Mouse (Mus musculus): ENCODE measurements around the gene Pgm5.

GRCm38 (mm10) chr19:24667527-24667926 lies 194.1 kb downstream of the Pgm5 start:
- no peak for TF ChIP-seq CTCF (IDR thresholded peaks at IDR 0.05; ENCODE audit: insufficient read depth, low read length)
- TF ChIP-seq POLR2A (IDR thresholded peaks at IDR 0.05; ENCODE audit: borderline replicate concordance, extremely low read depth, low read depth, low read length): no peak

All from lung, adult 2 months (tissue).